In the genomic region with DNA sequence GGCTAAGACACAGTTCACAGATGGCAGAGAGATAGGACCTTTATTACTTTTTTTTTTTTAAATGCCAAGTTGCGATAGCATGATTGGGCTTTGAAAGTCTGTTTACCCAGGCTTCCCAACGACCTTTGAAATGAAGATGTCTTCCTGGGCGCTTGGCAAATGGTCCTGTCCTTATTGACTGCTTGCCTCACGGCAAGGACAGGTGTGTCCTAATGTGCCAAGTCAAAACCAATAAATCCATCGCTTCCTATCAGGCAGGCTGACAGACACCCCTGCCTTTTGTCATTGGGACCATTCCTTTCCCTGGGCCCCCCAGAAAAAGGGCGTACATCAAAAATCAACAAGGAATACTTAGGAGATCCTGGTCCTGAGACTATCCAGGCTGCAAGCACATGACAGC, we compare ENCODE assay signal across 20 mouse cellular contexts. TPM values are rescaled to one million over a fixed set of nuclear protein-coding genes. Genes with fewer than 3 reads are reported as not detected.
"Had no signal": no experiment of that assay in that cellular context is flagged by ENCODE, and none has a peak within 500 bp of the region (broad histone marks: within the 10 kb centered on the region; RNA-seq: fewer than 3 reads in every experiment).

No protein-coding gene starts in this region.

- H3K36me3 ChIP-seq: kidney, embryonic 15.5 days; limb, embryonic 10.5 days; limb, embryonic 13.5 days; liver, embryonic 13.5 days had no signal

- H3K27me3 ChIP-seq: liver, embryonic 13.5 days had no signal

- H3K4me1 ChIP-seq: liver, embryonic 13.5 days had no signal

- DNase-seq: kidney, adult 8-10 months; kidney, postnatal 10 days; kidney, postnatal 36 days; liver; liver, embryonic 13.5 days; lung, embryonic 14.5 days; midbrain, embryonic 14.5 days; right cerebral cortex, adult 18-20 months; right cerebral cortex, postnatal 14 days; right cerebral cortex, postnatal 4 days; thymus, adult 2 months; thymus, postnatal 14 days; thymus, postnatal 4 days had no signal

- H3K9me3 ChIP-seq: kidney, embryonic 15.5 days; limb, embryonic 10.5 days; limb, embryonic 13.5 days; liver, embryonic 13.5 days had no signal

- H3K4me3 ChIP-seq: kidney, embryonic 15.5 days; limb, embryonic 10.5 days; limb, embryonic 13.5 days; liver, embryonic 13.5 days had no signal

- H3K27ac ChIP-seq: kidney, embryonic 15.5 days; limb, embryonic 10.5 days; limb, embryonic 13.5 days; liver, embryonic 13.5 days; macrophage; stomach, postnatal 0 days had no signal

- H3K9ac ChIP-seq: kidney, embryonic 15.5 days; limb, embryonic 13.5 days; liver, embryonic 13.5 days; lung, embryonic 14.5 days had no signal

- H3K4me2 ChIP-seq: kidney, embryonic 15.5 days; limb, embryonic 13.5 days; liver, embryonic 13.5 days; lung, embryonic 14.5 days had no signal

- ATAC-seq: lung, postnatal 0 days had no signal

RNA-seq across cellular contexts. Expression of gene Prox1, which starts 22.7 kb away (rescaled TPM):
- total RNA-seq: megakaryocyte, adult 5-6 weeks had no signal
